Mouse (Mus musculus): ENCODE data around the gene Ankrd34b. TPM values are rescaled to one million over a fixed set of nuclear protein-coding genes. Genes with fewer than 3 reads are reported as not detected.

The Ankrd34b gene
- polyA plus RNA-seq, 1 experiment from 2014 or later = 0.43 TPM

Other genes starting within 250 kb of the Ankrd34b start
- gene Gm20379, start 119.9 kb upstream of the Ankrd34b start, polyA plus RNA-seq (2015; fragmentation: Nextera tagmentation; extraction: Ambion mirVana) = 1.2 and 1.7 TPM in 2 replicates
- gene Dhfr, start 71.2 kb upstream of the Ankrd34b start, polyA plus RNA-seq (2015; fragmentation: Nextera tagmentation; extraction: Ambion mirVana) = 17.6 and 19.5 TPM in 2 replicates
- 28.5 and 32.4 TPM in 2 replicates for gene Msh3, start 70.9 kb upstream of the Ankrd34b start, polyA plus RNA-seq (2015; fragmentation: Nextera tagmentation; extraction: Ambion mirVana)
- 0.14 TPM in 1 of 2 replicates, not detected in the other for gene Fam151b, start 58.1 kb downstream of the Ankrd34b start, polyA plus RNA-seq (2015; fragmentation: Nextera tagmentation; extraction: Ambion mirVana)
- 10.0 TPM in 2 replicates for gene Zfyve16, start 105.0 kb downstream of the Ankrd34b start, polyA plus RNA-seq (2015; fragmentation: Nextera tagmentation; extraction: Ambion mirVana)
- not detected in 2 replicates for gene Spz1, start 150.3 kb downstream of the Ankrd34b start, polyA plus RNA-seq (2015; fragmentation: Nextera tagmentation; extraction: Ambion mirVana)
- gene Serinc5, start 185.2 kb downstream of the Ankrd34b start, polyA plus RNA-seq (2015; fragmentation: Nextera tagmentation; extraction: Ambion mirVana) = 11.5 and 13.3 TPM in 2 replicates

All from forebrain, embryonic 13.5 days (tissue).